Mouse (Mus musculus): ENCODE results near the gene Lnpep.
"Not testable (repeated sequence)": the region's sequence is repeated elsewhere in the genome, so short reads cannot be mapped to it uniquely, and the experiment has no call there.

Lnpep gene

DNA sequence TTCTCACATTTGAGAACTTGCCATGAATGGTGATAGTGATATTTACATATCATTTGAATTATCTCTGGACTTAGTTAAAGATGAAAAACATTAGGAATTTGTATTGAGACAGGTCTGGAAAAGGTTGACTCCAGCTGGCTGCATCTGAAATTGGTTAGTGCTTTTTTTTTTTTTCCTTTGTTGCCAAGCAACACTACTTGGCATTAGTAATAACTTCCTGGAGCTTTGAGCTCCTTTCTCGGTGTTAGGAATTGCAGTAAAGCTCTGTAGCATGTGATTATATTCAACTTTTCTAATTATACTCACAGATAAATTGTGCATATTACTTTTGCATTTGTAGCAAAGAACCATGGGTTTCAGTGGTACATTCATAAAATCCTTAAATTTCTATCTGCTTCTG lies 126.0 kb downstream of the Lnpep start:
- in situ Hi-C loops (cut with MboI, MseI), result no loop called here

DNA sequence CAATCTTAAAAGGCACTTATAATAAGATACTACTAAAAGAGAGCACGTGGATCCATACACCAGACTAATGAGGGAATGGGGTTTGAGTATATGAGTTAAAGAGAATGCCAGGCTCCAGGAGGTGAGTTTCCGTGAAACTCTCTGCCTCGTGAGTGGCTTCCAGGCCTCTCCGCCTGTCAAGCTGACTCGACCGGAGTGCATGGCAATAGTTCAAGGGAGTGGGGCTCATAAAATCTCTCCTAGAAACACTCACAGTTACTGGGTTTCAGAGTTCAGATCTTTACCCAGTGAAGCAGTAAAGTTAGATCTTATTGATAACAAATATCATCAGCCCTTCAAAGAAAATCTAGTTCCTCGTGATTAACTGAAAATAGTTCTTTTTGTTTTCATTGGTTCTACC lies 128.1 kb downstream of the Lnpep start:
- in situ Hi-C loops (cut with MboI, MseI), result no loop called here

DNA sequence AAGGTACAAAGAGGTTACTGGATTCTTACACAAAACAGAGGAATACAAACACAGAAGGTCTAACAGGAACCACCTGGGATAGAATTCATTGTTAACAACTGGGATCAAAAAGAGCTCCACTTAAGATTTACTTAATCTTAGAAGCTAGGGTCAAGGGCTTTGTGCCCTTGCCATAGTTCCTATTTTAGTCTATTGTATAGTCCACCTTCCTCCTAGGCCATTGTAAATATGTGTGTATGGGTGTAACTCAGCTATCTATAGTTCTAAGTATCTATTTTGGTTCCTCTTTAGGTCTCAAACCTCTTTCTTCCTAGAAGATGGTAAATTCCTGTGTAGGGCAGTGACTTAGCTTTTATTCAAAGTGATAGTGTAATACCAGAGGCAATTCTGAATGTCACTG lies 128.6 kb downstream of the Lnpep start:
- in situ Hi-C loops (cut with MboI, MseI), result not testable (repeated sequence)

DNA sequence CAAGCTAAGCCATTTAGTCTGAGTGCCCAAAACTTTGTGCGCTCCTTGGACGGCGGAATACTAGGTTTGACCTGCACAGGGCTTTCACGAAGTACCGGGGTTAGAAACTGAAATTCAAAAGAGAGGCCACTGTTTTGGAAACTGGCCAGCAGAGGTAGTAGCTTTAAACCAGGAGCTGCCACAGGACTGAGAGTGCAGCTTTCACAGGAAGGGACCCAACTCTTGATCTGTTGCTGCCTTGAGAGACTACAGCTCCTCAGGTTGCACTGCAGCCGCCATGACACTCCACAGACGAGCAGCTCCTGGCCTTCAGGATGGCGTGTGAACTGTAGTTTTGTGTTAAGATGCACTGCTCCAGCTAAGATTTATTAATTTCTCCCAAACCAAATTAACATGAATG lies 132.7 kb downstream of the Lnpep start:
- in situ Hi-C loops (cut with MboI, MseI), result no loop called here

DNA sequence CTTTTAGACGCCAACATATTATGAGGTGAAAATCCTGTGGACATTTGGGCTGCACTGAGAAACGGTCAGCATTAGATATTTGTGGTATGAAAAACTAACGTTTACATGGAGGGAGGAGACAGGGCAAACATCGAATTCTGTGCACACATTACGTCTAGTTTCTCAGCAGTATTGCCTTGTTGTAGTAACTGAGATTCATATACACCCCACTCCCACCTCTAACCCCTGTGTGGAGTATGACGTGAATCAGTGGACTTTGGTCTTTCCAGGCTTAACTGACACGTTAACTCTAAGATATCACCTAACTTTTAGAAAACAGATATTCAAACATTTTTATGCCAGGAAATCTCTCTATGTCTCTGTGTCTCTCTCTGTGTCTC lies 133.2 kb downstream of the Lnpep start:
- in situ Hi-C loops (cut with MboI, MseI), result no loop called here

DNA sequence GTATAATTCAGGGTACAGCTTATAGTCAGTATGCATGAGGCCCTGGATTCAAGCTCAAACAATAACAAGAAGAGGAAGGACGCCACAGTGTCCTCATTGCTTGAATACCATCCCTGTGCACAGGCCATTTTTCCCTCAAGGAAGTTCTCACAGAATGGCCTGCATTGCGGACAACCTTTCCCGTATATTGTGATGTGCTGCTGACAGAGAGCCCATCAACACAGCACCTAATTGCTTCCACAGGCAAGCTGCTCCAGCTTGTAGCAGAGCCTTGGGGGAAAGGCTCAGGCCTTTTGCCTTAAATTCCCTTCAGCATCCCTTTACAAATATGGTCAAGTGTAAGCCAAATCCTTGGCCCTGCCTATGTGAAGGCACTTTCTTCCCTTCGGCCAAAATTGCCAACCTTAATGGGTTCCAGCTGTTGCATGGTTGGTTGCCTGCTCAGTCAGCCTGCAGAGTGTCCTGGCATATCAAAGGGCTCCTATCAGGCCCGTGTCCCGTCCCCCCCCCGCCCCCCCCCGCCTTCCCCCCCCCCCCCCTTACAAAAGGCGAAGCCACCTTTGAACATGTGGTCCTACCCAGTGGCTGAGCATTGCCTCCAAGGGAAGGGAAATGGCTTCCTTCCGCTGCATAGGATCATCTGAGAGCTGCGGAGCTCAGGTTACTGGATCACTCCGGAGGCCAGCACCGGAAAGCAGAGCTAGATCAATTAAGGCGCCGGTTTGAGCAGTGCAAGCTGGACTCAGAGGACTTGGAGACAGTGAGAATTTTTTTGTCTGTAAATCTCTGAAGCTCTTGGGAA lies 133.8 kb downstream of the Lnpep start:
- in situ Hi-C loops (cut with MboI, MseI), result no loop called here

DNA sequence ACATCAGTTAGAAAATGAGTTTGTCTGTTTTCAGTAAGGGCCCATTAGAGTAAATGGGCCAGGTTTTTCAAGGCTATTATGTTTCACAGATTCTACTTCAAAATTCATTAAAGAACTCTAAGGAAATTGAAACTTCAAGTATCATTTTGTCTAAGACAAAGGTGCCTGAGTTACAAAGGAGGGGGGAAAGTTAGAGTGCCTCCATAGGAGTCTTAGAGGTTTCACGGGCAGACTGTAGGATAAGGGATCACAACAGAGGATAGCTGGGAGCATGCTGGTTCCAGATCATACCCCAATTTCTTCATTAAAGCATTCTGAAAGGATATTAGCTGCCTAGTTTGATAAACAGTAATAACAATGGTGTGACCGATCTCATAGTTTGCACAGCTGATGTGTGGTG lies 139.1 kb downstream of the Lnpep start:
- in situ Hi-C loops (cut with MboI, MseI), result no loop called here

Measured in T-helper 1 cell (primary cell).